Mouse (Mus musculus) embryonic facial prominence, embryonic 14.5 days (tissue): Measurements from ENCODE around the gene Dnajb14. TPM values are rescaled to one million over a fixed set of nuclear protein-coding genes. Genes with fewer than 3 reads are reported as not detected.
A peak's percentile ranks its signal among the peaks of the same experiment; 100 is the strongest.

Experiments used
- ATAC-seq: fragments of 200-750 bp; cut with Nextera tagmentation; 2 replicates; pipeline ENCODE4 v1.8.0; 2017; ENCODE audit warnings: low read depth, moderate number of reproducible peaks, moderate TSS enrichment
- DNase-seq: peaks from one replicate; pipeline ENCODE4 v3.0.0-alpha.2; 2015; ENCODE audit warnings: low spot score
- H3K27ac ChIP-seq: fragments of 300-500 bp; sonication (generic); replicated peaks from 2 replicates; pipeline ENCODE4 v1.5.1; 2014; ENCODE audit warnings: low read depth, mild to moderate bottlenecking, low read length, moderate library complexity
- H3K27me3 ChIP-seq: fragments of 300-500 bp; sonication (generic); replicated peaks from 2 replicates; pipeline ENCODE4 v1.6.1; 2014; ENCODE audit warnings: low read length; ENCODE audit not compliant: control insufficient read depth, insufficient read depth
- H3K36me3 ChIP-seq: fragments of 300-500 bp; sonication (generic); 2 replicates; pipeline ENCODE4 v1.6.1; 2014; ENCODE audit warnings: low read length, mixed read lengths; ENCODE audit not compliant: control insufficient read depth, insufficient read depth
- H3K4me1 ChIP-seq: fragments of 300-500 bp; sonication (generic); 2 replicates; pipeline ENCODE4 v1.6.1; 2014; ENCODE audit warnings: antibody characterized with exemption, low read length; ENCODE audit not compliant: control insufficient read depth, insufficient read depth
- H3K4me2 ChIP-seq: fragments of 300-500 bp; sonication (generic); 2 replicates; pipeline ENCODE4 v1.6.1; 2014; ENCODE audit warnings: low read depth, mild to moderate bottlenecking, low read length, moderate library complexity, mixed read lengths
- H3K4me3 ChIP-seq: fragments of 300-500 bp; sonication (generic); 2 replicates; pipeline ENCODE4 v1.5.1; 2014; ENCODE audit warnings: low read depth, mild to moderate bottlenecking, low read length
- H3K9ac ChIP-seq: fragments of 300-500 bp; sonication (generic); 2 replicates; pipeline ENCODE4 v1.6.1; 2014; ENCODE audit warnings: low read depth, mild to moderate bottlenecking, low read length, moderate library complexity, mixed read lengths
- H3K9me3 ChIP-seq: fragments of 300-500 bp; sonication (generic); 2 replicates; pipeline ENCODE4 v1.6.1; 2016; ENCODE audit warnings: low read length; ENCODE audit not compliant: control insufficient read depth
- WGBS: fragments of 180-500 bp; shearing (Covaris S2); extraction: QIAGEN DNeasy Blood & Tissue Kit; methylation state at CpG from one replicate; pipeline ENCODE4 v1.1.7; 2014; 5-methylcytosine and 5-hydroxymethylcytosine counted together
- polyA plus RNA-seq: library from polyadenylated mRNA; unstranded; fragments of >200 nt; fragmentation: Nextera tagmentation; extraction: Ambion mirVana; gene quantifications from 2 replicates; pipeline ENCODE4 v1.2.1, GENCODE M21; 2014

The Dnajb14 gene
- polyA plus RNA-seq, result 12.0 and 13.5 TPM in 2 replicates

DNA sequence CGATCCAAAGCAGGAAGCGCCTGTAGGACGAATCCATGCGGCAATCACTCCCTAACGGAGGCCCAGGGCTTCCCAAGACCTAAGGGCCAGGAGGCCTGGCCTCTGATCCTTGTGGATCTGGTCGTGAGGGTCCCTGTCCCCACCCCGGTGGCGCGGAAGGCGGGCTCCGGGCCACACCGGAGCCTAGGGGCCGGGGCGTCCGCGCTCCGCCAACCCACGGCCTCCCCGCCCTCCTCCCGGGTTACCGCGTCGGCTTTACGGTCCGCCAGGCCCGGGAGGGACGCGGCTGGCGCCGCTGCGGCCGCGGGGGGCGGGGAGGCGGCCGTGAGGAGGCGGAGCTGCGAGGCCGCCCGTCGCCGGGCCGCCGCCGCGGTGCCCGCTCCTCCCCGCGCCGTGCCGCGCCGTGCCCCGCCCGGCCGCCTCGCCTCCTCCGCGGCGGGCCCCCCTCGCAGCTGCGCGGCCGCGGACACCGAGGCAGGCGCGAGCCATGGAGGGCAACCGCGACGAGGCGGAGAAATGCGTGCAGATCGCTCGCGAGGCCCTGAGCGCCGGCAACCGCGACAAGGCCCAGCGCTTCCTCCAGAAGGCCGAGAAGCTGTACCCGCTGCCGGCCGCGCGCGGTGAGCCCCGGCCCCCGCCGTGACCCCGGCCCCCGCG is at the start of gene Dnajb14:
Gene Dnajb14, plus strand, starts transcription at position 239 of the 657 bp plus-strand sequence.
- Histone ChIP-seq H3K27ac (peak within 1 kb of the TSS; percentile 96), H3K27me3 (no peaks in the 10 kb centered on the region), H3K4me2 (peak within 1 kb of the TSS; percentile 69), H3K9ac (peak within 1 kb of the TSS; percentile 99), H3K4me1 (peaks cover 10% of the 10 kb centered on the region; the same call in 1 of the 2 replicates), H3K4me3 (peak within 1 kb of the TSS; percentile 91), H3K36me3 (peaks cover 10% of the 10 kb centered on the region), H3K9me3 (no peaks in the 10 kb centered on the region)
- DNase-seq, result peak; percentile 72
- ATAC-seq, result peak; percentile 16
- WGBS, result 0% methylated on average over 12 of the region's 94 CpGs

DNA sequence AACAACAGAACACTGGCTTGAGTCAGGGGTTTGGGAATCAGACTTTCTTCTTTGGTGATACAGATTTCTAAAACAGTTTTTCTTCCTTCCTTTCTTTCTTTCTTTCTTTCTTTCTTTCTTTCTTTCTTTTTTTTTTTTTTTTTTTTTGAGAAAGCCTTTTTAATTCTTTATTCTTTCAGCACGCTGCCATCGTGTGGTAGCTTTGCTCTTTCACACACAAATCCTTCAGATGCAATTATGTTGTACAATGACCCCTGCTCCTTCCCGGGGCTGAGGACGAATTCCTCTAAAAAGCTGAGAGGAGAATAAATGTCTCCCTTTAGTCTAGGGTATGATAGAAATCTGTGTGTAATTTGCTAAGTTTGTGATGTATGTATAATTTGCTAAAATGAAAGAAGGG is 48.8 kb upstream of the Dnajb14 start:
- no peak overlapping the region for H3K4me3 ChIP-seq
- no peaks in the 10 kb centered on the region for H3K9me3 ChIP-seq
- no peak overlapping the region for H3K4me2 ChIP-seq
- 15% methylated on average over 4 of the region's 4 CpGs for WGBS
- no peaks in the 10 kb centered on the region for H3K27me3 ChIP-seq
- DNase-seq, result peak; percentile 27
- H3K27ac ChIP-seq, result no peak overlapping the region
- ATAC-seq, result no peak
- H3K4me1 ChIP-seq, result no peaks in the 10 kb centered on the region; the same call in 1 of the 2 replicates
- H3K9ac ChIP-seq, result no peak overlapping the region
- H3K36me3 ChIP-seq, result no peaks in the 10 kb centered on the region

- no peak overlapping the region for H3K4me3 ChIP-seq
- no peaks in the 10 kb centered on the region; the same call in 1 of the 2 replicates for H3K4me1 ChIP-seq
- H3K9ac ChIP-seq, result no peak overlapping the region
- no peaks in the 10 kb centered on the region for H3K36me3 ChIP-seq
- no peak overlapping the region for H3K4me2 ChIP-seq
- no peak for DNase-seq
- H3K9me3 ChIP-seq, result no peaks in the 10 kb centered on the region
- 71% methylated on average over 6 of the region's 6 CpGs for WGBS
- ATAC-seq, result no peak
- no peaks in the 10 kb centered on the region for H3K27me3 ChIP-seq
- H3K27ac ChIP-seq, result no peak overlapping the region
Measured at GRCm38 (mm10) chr3:137820688-137821467, 46.6 kb upstream of the Dnajb14 start.

DNA sequence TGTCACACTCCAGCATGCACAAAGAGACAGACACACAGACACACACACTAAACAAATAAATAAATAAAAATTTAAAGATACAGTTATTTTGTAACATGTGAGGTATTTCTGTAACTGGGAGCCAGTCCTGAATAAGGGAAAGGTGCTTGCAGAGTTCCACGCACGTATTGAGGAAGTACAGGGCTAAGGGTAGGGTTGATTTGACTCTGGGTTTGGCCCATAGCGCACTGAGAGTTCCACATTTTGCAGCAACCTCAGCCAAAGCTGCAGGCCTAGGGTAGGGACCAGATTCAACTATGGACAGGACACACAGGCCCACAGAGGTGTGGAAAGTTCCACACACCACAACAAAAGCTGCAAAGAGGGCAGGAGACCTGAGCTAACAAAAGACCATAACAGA is 44.2 kb upstream of the Dnajb14 start:
- Histone ChIP-seq H3K4me3 (no peak overlapping the region), H3K27ac (no peak overlapping the region), H3K9ac (no peak overlapping the region), H3K4me1 (no peaks in the 10 kb centered on the region; the same call in 1 of the 2 replicates), H3K36me3 (no peaks in the 10 kb centered on the region), H3K4me2 (no peak overlapping the region), H3K9me3 (no peaks in the 10 kb centered on the region), H3K27me3 (no peaks in the 10 kb centered on the region)
- DNase-seq (no peak), ATAC-seq (no peak)
- WGBS, result 92% methylated on average over 3 of the region's 3 CpGs

GRCm38 (mm10) chr3:137827678-137828077 is 39.8 kb upstream of the Dnajb14 start:
- no peaks in the 10 kb centered on the region for H3K4me1 ChIP-seq
- no peaks in the 10 kb centered on the region for H3K9me3 ChIP-seq
- no peak for ATAC-seq
- no peaks in the 10 kb centered on the region for H3K36me3 ChIP-seq
- 55% methylated on average over 11 of the region's 11 CpGs for WGBS
- H3K4me2 ChIP-seq, result no peak overlapping the region
- no peak overlapping the region for H3K27ac ChIP-seq
- no peak for DNase-seq
- H3K4me3 ChIP-seq, result no peak overlapping the region
- H3K27me3 ChIP-seq, result no peaks in the 10 kb centered on the region
- no peak overlapping the region for H3K9ac ChIP-seq

GRCm38 (mm10) chr3:137831156-137831555 is 36.3 kb upstream of the Dnajb14 start:
- no peak for ATAC-seq
- no peak for DNase-seq
- Histone ChIP-seq H3K36me3 (no peaks in the 10 kb centered on the region), H3K9me3 (no peaks in the 10 kb centered on the region), H3K9ac (no peak overlapping the region), H3K4me2 (no peak overlapping the region), H3K4me1 (no peaks in the 10 kb centered on the region), H3K4me3 (no peak overlapping the region), H3K27ac (no peak overlapping the region), H3K27me3 (no peaks in the 10 kb centered on the region)
- 80% methylated on average over 2 of the region's 2 CpGs for WGBS

- no peaks in the 10 kb centered on the region for H3K4me1 ChIP-seq
- no peaks in the 10 kb centered on the region for H3K9me3 ChIP-seq
- H3K4me3 ChIP-seq, result no peak overlapping the region
- no peak for ATAC-seq
- H3K4me2 ChIP-seq, result no peak overlapping the region
- no peak overlapping the region for H3K9ac ChIP-seq
- no peaks in the 10 kb centered on the region for H3K27me3 ChIP-seq
- H3K36me3 ChIP-seq, result no peaks in the 10 kb centered on the region
- DNase-seq, result no peak
- no peak overlapping the region for H3K27ac ChIP-seq
Measured at GRCm38 (mm10) chr3:137833128-137833527, 34.3 kb upstream of the Dnajb14 start.

GRCm38 (mm10) chr3:137833698-137834097 is 33.8 kb upstream of the Dnajb14 start:
- no peaks in the 10 kb centered on the region for H3K9me3 ChIP-seq
- no peak overlapping the region for H3K9ac ChIP-seq
- no peak overlapping the region for H3K4me2 ChIP-seq
- no peak overlapping the region for H3K4me3 ChIP-seq
- ATAC-seq (no peak), DNase-seq (no peak)
- H3K4me1 ChIP-seq, result no peaks in the 10 kb centered on the region
- H3K27me3 ChIP-seq, result no peaks in the 10 kb centered on the region
- whole genome bisulfite sequencing, result 80% methylated on average over 4 of the region's 4 CpGs
- no peaks in the 10 kb centered on the region for H3K36me3 ChIP-seq
- no peak overlapping the region for H3K27ac ChIP-seq
